In the genomic region with DNA sequence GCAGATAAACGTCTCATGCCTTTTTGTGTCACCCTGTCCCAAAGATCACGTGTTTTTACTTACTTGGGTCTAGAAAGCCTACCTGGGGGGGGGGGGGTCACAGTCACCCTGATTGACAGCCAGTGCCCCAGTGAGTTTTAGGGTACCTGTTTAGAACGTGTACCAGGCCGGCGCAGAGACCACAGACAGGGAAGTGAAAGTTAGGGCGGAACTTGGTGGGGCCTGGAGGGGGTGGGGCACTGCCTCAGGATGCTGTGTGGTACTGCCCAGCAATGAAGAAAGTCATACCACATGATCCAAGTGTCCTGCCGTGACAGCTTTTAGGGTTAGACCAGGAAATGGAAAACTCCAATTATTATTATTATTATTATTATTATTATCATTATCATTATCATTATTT, we compare ENCODE assay signal across 16 mouse cellular contexts. TPM values are rescaled to one million over a fixed set of nuclear protein-coding genes. Genes with fewer than 3 reads are reported as not detected.
DNase-seq lines count a peak whose midpoint lies in the region; ATAC-seq lines count a peak whose summit lies in the region.
"Had no signal": no experiment of that assay in that cellular context is flagged by ENCODE, and none has a peak within 500 bp of the region (broad histone marks: within the 10 kb centered on the region; RNA-seq: fewer than 3 reads in every experiment).

No protein-coding gene starts in this region.

- WGBS in macrophage (ENCODE audit: missing documents): 0% methylated on average over 7 of the region's 7 CpGs
- WGBS in hindbrain, embryonic 11.5 days: 77% methylated on average over 7 of the region's 7 CpGs

- no peaks in the 10 kb centered on the region for H3K27me3 ChIP-seq in splenic B cell, adult 2 months (ENCODE audit: control insufficient read depth, insufficient read depth, low read length, poor library complexity, severe bottlenecking)
- no peaks in the 10 kb centered on the region for H3K27me3 ChIP-seq in hindbrain, embryonic 11.5 days (ENCODE audit: control insufficient read depth, insufficient read depth, low read length)
- H3K27me3 ChIP-seq: hindbrain, embryonic 12.5 days; limb, embryonic 12.5 days; midbrain, embryonic 12.5 days had no signal

- H3K79me2 ChIP-seq in macrophage (ENCODE audit: inconsistent target): no peaks in the 10 kb centered on the region

- H3K27ac ChIP-seq in macrophage: peak overlapping the region; percentile 59
- H3K27ac ChIP-seq in hindbrain, embryonic 11.5 days (ENCODE audit: low read depth, low read length): no peak overlapping the region
- H3K27ac ChIP-seq: hindbrain, embryonic 12.5 days; limb, embryonic 12.5 days; midbrain, embryonic 12.5 days; stomach, postnatal 0 days had no signal

- DNase-seq in layer of hippocampus, adult 11-12 months (ENCODE audit: low spot score): peak; percentile 60
- no peak for DNase-seq in layer of hippocampus, postnatal 25 days (ENCODE audit: extremely low spot score in 1 of 2, low spot score in 1 of 2)
- DNase-seq in splenic B cell, adult 2 months (ENCODE audit: low read depth, low spot score): peak; percentile 95
- DNase-seq in hindbrain, embryonic 11.5 days (ENCODE audit: low spot score): no peak
- DNase-seq in left cerebral cortex, adult 11 months (ENCODE audit: low spot score): no peak
- no peak for DNase-seq in Muller cell, postnatal 12 days (ENCODE audit: inconsistent ontology term)
- DNase-seq: adrenal gland, postnatal 10 days; cerebellum, postnatal 10 days; gastrocnemius, postnatal 36 days; kidney, postnatal 14 days had no signal

- ATAC-seq in granulocyte monocyte progenitor cell, adult 5-6 weeks (replicated peaks; ENCODE audit: poor library complexity, severe bottlenecking): peak; percentile 87
- ATAC-seq in hindbrain, embryonic 11.5 days (ENCODE audit: low FRiP score): no peak

- no peaks in the 10 kb centered on the region for H3K4me1 ChIP-seq in hindbrain, embryonic 11.5 days (replicated peaks; ENCODE audit: control insufficient read depth, insufficient read depth, low read length)

- H3K4me2 ChIP-seq in hindbrain, embryonic 11.5 days (replicated peaks; ENCODE audit: low read depth, low read length): no peak overlapping the region
- H3K4me2 ChIP-seq: hindbrain, embryonic 12.5 days; limb, embryonic 12.5 days; midbrain, embryonic 12.5 days had no signal

- no peaks in the 10 kb centered on the region for H3K36me3 ChIP-seq in macrophage (ENCODE audit: inconsistent target)
- no peaks in the 10 kb centered on the region for H3K36me3 ChIP-seq in splenic B cell, adult 2 months (ENCODE audit: control insufficient read depth, insufficient read depth, low read length, poor library complexity, severe bottlenecking)
- H3K36me3 ChIP-seq in hindbrain, embryonic 11.5 days (ENCODE audit: control insufficient read depth, insufficient read depth, low read length): no peaks in the 10 kb centered on the region
- H3K36me3 ChIP-seq: hindbrain, embryonic 12.5 days; limb, embryonic 12.5 days; midbrain, embryonic 12.5 days had no signal

- H3K9ac ChIP-seq in hindbrain, embryonic 11.5 days (ENCODE audit: low read depth, low read length): no peak overlapping the region
- H3K9ac ChIP-seq: hindbrain, embryonic 12.5 days; limb, embryonic 12.5 days; midbrain, embryonic 12.5 days had no signal

- no peak overlapping the region for H3K4me3 ChIP-seq in macrophage (ENCODE audit: inconsistent target)
- H3K4me3 ChIP-seq in hindbrain, embryonic 11.5 days (ENCODE audit: low read depth, low read length): no peak overlapping the region
- H3K4me3 ChIP-seq: hindbrain, embryonic 12.5 days; limb, embryonic 12.5 days; midbrain, embryonic 12.5 days had no signal

- no peaks in the 10 kb centered on the region for H3K9me3 ChIP-seq in hindbrain, embryonic 11.5 days (ENCODE audit: control insufficient read depth, low read length)
- H3K9me3 ChIP-seq: hindbrain, embryonic 12.5 days; limb, embryonic 12.5 days; midbrain, embryonic 12.5 days had no signal

RNA-seq across cellular contexts. Expression of gene Plcg2, which starts 22.3 kb away (rescaled TPM):
- 1 to 10 TPM; 3.8 to 4.0 TPM for total RNA-seq in layer of hippocampus, postnatal 25 days (2021)
- 60.4 and 61.3 TPM in 2 replicates for total RNA-seq in granulocyte monocyte progenitor cell, adult 5-6 weeks (2014; fragmentation: Nextera tagmentation)
- total RNA-seq in granulocyte monocyte progenitor cell, adult 5-6 weeks (2017): 69.4 and 72.2 TPM in 2 replicates
- total RNA-seq in macrophage (2018; cell fraction: chromatin; rRNA removed): 100 to 1,000 TPM in 16 of 26 experiments, 10 to 100 TPM in 10; 36.1 to 132 (median 108) TPM
- 10 to 100 TPM; 61.8 to 93.0 (median 74.5) TPM for total RNA-seq in macrophage (2018; cell fraction: cytosol; rRNA removed)
- total RNA-seq in macrophage (2018; cell fraction: nucleus; rRNA removed): 100 to 1,000 TPM in 2 of 26 experiments, 10 to 100 TPM in 24; 48.9 to 105 (median 82.0) TPM
- polyA plus RNA-seq in macrophage (2018): 60.7 to 76.4 TPM (median 68.0 TPM) in 3 replicates
- polyA plus RNA-seq in hindbrain, embryonic 11.5 days (2014; fragmentation: Nextera tagmentation; extraction: Ambion mirVana): 1.8 TPM in 2 replicates

Comparison
In these comparisons a context has a peak if more than half of its experiments do, and no peak if none do; other contexts are left out.
1. DNase-seq: peak in layer of hippocampus, adult 11-12 months (single experiment) and splenic B cell, adult 2 months (single experiment); none in layer of hippocampus, postnatal 25 days (0 of 2), hindbrain, embryonic 11.5 days (single experiment), left cerebral cortex, adult 11 months (single experiment) and Muller cell, postnatal 12 days (single experiment).
2. RNA of gene Plcg2, which starts 22.3 kb away (total RNA-seq): 60.4 to 72.2 TPM in granulocyte monocyte progenitor cell, adult 5-6 weeks; 3.8 to 4.0 TPM in layer of hippocampus, postnatal 25 days; every median in the first group is over 10 times any median in the second.